Mouse (Mus musculus) lung, embryonic 14.5 days (tissue): ENCODE measurements at regions not wholly inside any gene's neighbourhood (a gene's known extent, or its start where the extent isn't known, plus 50 kb on each side); places are given as distances from the start of the nearest gene placed in this dataset. TPM values are rescaled to one million over a fixed set of nuclear protein-coding genes. Genes with fewer than 3 reads are reported as not detected.
A peak's percentile ranks its signal among the peaks of the same experiment; 100 is the strongest.

Experiments used
- ATAC-seq: fragments of 200-750 bp; cut with Nextera tagmentation; 2 replicates; pipeline ENCODE4 v1.8.0; 2017; ENCODE audit warnings: mild to moderate bottlenecking, moderate TSS enrichment, moderate library complexity; ENCODE audit not compliant: insufficient read depth
- DNase-seq: peaks from one replicate; pipeline ENCODE4 v3.0.0-alpha.2; 2015
- H3K27ac ChIP-seq: fragments of 300-500 bp; sonication (generic); 2 replicates; pipeline ENCODE4 v1.5.1; 2014; ENCODE audit warnings: low read depth, mild to moderate bottlenecking, moderate library complexity
- H3K27me3 ChIP-seq: fragments of 300-500 bp; sonication (generic); 2 replicates; pipeline ENCODE4 v1.6.1; 2014; ENCODE audit warnings: low read length, control low read depth; ENCODE audit not compliant: insufficient read depth
- H3K36me3 ChIP-seq: fragments of 300-500 bp; sonication (generic); 2 replicates; pipeline ENCODE4 v1.6.1; 2014; ENCODE audit warnings: control low read depth; ENCODE audit not compliant: insufficient read depth
- H3K4me1 ChIP-seq: fragments of 300-500 bp; sonication (generic); 2 replicates; pipeline ENCODE4 v1.6.1; 2014; ENCODE audit warnings: antibody characterized with exemption, control low read depth; ENCODE audit not compliant: insufficient read depth
- H3K4me2 ChIP-seq: fragments of 300-500 bp; sonication (generic); 2 replicates; pipeline ENCODE4 v1.6.1; 2014; ENCODE audit warnings: mild to moderate bottlenecking
- H3K4me3 ChIP-seq: fragments of 300-500 bp; sonication (generic); 2 replicates; pipeline ENCODE4 v1.5.1; 2014; ENCODE audit warnings: low read depth, low read length
- H3K9ac ChIP-seq: fragments of 300-500 bp; sonication (generic); 2 replicates; pipeline ENCODE4 v1.6.1; 2014
- H3K9me3 ChIP-seq: fragments of 300-500 bp; sonication (generic); 2 replicates; pipeline ENCODE4 v1.6.1; 2016; ENCODE audit warnings: low read depth, low read length, control low read depth
- CTCF ChIP-seq: IDR thresholded peaks from 2 replicates; pipeline ENCODE4 v1.5.1; 2016; ENCODE audit warnings: antibody characterized with exemption, low read depth
- WGBS: fragments of 180-500 bp; shearing (Covaris S2); extraction: QIAGEN DNeasy Blood & Tissue Kit; methylation state at CpG from one replicate; pipeline ENCODE4 v1.1.7; 2014; 5-methylcytosine and 5-hydroxymethylcytosine counted together
- microRNA-seq: library from miRNA; unstranded; fragments of <30 nt; microRNA quantifications from one replicate; pipeline ENCODE4, GENCODE M21; 2016; ENCODE audit warnings: borderline number of aligned reads

- Histone ChIP-seq H3K4me3 (no peak overlapping the region), H3K27ac (no peak overlapping the region), H3K4me2 (no peak overlapping the region), H3K9ac (no peak overlapping the region), H3K36me3 (no peaks in the 10 kb centered on the region), H3K27me3 (no peaks in the 10 kb centered on the region), H3K9me3 (no peaks in the 10 kb centered on the region), H3K4me1 (no peaks in the 10 kb centered on the region)
- DNase-seq: no peak
- no peak for ATAC-seq
- no peak for TF ChIP-seq CTCF
- 74% methylated on average over 3 of the region's 3 CpGs for WGBS
These were observed 64.3 kb upstream of the Btbd11 start for GRCm38 (mm10) chr10:85322280-85322679.

- no peaks in the 10 kb centered on the region for H3K9me3 ChIP-seq
- no peaks in the 10 kb centered on the region for H3K36me3 ChIP-seq
- H3K4me3 ChIP-seq: no peak overlapping the region
- no peak for TF ChIP-seq CTCF
- no peak overlapping the region for H3K4me2 ChIP-seq
- H3K27me3 ChIP-seq: no peaks in the 10 kb centered on the region
- no peak overlapping the region for H3K9ac ChIP-seq
- DNase-seq (no peak), ATAC-seq (no peak)
- H3K4me1 ChIP-seq: no peaks in the 10 kb centered on the region
- WGBS: 77% methylated on average over 3 of the region's 3 CpGs
- no peak overlapping the region for H3K27ac ChIP-seq
These were observed 57.2 kb upstream of the Btbd11 start for GRCm38 (mm10) chr10:85329382-85329781.

- peak overlapping the region; percentile 17; the same call in 1 of the 2 replicates for H3K4me3 ChIP-seq
- TF ChIP-seq CTCF: no peak
- H3K9ac ChIP-seq: no peak overlapping the region
- H3K27ac ChIP-seq: no peak overlapping the region
- ATAC-seq (peak; percentile 84), DNase-seq (peak; percentile 62)
- WGBS: 5% methylated on average over 13 of the region's 13 CpGs
- no peaks in the 10 kb centered on the region for H3K27me3 ChIP-seq
- H3K4me2 ChIP-seq: peak overlapping the region; percentile 48
- no peaks in the 10 kb centered on the region for H3K36me3 ChIP-seq
- H3K9me3 ChIP-seq: no peaks in the 10 kb centered on the region
- H3K4me1 ChIP-seq: no peaks in the 10 kb centered on the region
These were observed 55.5 kb upstream of the Btbd11 start for GRCm38 (mm10) chr10:85330938-85331691.

Small RNAs in the stretch of these regions (microRNA-seq; reads per million reads assigned to microRNA genes)
- gene Gm27392: not detected
